Mouse (Mus musculus) testis, postnatal 10 days (tissue): ENCODE data around the gene Apoe.

Source experiments
- DNase-seq: peaks from one replicate; pipeline ENCODE4 v3.0.0; 2021; ENCODE audit warnings: low spot score

The Apoe gene

GRCm38 (mm10) chr7:19716055-19716682 lies 17.2 kb upstream of the Apoe start:
- DNase-seq = no peak

DNA sequence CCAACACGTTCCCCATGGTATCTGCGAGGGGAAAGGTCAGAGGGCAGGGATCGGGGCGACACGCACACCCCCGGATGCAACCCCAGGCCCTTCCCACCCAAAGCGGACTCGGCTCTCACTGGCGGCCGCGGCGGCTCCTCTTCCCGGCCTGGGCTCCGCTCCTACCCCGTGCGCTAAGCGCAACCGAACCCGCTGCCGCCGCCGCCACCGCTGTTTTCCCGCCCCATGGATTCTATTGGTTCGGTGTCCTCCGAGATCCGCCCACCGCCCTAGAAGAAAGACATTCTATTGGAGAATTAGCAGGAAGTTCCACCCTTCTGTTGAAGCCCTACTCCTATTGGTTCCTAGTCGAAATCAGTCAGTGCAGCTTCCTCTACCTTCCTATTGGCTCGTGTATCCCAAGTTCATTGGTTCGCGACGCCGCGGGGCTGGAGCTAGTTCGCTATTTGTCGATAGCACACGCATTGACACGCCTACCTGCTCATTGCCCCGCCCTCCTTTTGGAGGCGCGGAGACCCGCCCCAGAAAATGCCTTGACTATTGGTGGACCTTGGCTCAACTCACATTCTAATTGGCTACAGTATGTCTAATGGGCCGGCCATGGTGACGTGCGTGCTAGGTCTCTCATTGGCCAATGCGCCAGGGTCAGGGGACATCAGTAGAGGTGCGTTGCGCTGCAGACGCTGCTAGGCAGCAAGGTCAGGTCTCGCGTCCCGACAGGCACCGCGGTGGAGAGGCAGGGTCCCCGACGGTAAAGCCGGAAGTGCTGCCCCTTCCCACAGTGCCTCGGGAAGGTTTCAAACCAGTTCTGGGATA lies 16.5 kb upstream of the Apoe start, which contains the start of gene Tomm40:
Tomm40 (minus strand) TSS at position 200 of the 816 bp plus-strand sequence.
- DNase-seq = peak; percentile 99

DNA sequence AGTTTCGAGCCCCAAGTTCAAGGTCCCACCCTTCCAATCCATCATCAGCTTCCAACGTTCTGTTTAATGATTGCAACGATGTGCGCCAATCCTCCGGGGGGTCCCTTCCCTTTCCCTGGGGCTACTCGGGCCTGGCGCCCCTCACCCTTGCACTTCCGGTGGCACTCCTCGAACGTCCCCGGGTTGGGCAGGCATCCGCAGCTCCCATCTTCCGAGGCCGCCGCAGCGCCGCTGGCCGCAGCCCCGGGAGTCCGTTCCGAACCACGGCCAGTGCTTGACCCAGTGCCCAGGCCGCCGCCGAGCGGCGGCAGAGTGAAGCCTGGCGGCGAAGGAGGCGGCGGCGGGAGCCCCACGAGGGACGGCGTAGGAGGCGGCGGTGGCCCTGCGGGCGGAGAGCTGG lies 15.8 kb upstream of the Apoe start:
- DNase-seq = no peak

- no peak for DNase-seq
Observed at GRCm38 (mm10) chr7:19713598-19713997, 14.6 kb upstream of the Apoe start.

DNA sequence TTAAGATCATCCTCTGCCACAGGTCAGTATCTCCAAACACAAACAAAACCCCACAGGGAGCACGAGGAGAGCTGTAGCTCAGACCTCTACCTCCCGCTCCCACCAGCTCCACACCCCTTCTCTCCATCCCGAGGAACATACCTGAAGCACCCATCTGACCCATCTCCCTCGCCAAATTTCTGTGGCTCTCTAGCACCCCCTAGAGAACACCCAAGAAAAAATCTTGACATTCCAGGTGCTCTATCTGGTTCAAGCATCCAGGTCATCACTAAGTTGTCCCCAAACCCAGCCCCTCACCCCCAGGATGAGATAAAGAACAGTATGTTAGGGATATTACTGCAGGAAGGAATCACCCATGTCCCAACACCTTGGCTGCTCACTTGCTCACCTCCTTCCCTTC lies 14.2 kb upstream of the Apoe start:
- no peak for DNase-seq

DNA sequence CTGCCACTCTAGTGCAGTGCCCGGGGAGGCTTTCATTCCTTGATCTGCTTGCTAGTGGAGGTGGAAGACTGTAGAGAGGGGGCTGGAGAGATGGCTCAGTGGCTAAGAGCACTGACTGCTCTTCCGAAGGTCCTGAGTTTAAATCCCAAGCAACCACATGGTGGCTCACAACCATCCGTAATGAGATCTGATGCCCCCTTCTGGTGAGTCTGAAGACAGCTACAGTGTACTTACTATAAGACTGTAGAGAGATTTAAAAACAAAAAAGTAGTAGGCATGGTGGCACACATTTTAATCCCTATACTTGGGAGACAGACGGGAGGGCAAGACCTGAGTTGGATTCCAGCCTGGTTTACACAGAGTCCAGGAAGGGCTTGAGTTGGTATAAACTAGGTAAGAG lies 13.4 kb upstream of the Apoe start:
- DNase-seq = no peak

DNA sequence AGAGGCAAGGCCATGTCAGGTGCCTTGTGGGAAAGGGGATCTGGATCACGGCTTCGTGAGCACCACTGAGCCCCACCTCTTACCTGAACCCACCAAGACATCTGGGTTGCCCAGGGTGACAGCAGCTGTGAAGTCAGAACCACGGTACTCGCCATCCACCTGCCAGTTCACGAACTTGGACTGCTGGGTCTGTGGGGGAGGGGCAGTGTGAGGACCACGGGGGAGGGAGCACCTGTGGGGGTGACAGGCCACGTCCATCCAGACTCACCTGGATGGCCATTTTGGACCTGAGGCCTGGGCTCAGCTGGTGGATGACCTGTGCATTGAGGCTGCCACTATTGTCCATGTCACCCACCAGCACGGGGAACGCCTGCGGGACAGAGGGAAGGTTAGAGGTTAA lies 11.7 kb upstream of the Apoe start:
- peak; percentile 64 for DNase-seq

DNA sequence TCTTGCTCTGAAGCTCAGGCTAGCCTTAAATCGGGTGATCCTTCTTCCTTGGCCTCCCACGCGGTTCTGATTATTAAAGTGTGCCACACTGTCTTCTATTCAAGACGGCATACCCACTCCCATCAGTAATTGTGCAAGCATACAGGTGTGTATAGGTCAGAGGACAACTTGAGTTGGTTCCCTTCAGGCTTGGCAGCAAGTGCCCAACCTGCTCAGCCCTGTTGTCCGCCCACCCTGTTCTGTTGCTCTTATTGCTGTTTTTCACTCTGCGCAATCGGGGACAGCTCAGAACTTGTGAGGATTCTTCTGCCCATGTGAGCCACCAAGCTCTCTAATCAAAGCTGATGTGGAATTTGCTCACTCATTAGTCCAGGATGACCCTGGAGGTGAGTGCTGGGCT lies 6.3 kb upstream of the Apoe start:
- no peak for DNase-seq

DNA sequence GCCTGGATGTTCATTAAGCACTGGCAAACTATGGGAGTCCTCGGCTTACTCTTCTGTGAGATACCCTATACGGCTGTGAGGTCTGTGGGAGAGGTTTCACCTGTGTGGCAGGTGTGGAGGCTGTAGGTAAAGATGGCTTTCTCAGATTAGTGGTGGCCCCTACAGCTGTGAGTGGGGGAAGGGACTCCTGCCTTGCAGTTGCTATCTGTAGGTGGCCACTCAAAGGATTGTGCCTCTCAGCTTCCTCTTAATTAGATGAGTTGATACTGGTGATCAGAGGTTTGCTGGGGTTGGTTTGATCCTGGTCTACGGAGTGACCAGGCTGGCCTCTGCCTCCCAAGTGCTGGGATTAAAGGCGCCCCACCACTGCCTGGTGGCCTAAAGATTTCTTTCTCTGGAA lies 5.5 kb upstream of the Apoe start:
- no peak for DNase-seq

DNA sequence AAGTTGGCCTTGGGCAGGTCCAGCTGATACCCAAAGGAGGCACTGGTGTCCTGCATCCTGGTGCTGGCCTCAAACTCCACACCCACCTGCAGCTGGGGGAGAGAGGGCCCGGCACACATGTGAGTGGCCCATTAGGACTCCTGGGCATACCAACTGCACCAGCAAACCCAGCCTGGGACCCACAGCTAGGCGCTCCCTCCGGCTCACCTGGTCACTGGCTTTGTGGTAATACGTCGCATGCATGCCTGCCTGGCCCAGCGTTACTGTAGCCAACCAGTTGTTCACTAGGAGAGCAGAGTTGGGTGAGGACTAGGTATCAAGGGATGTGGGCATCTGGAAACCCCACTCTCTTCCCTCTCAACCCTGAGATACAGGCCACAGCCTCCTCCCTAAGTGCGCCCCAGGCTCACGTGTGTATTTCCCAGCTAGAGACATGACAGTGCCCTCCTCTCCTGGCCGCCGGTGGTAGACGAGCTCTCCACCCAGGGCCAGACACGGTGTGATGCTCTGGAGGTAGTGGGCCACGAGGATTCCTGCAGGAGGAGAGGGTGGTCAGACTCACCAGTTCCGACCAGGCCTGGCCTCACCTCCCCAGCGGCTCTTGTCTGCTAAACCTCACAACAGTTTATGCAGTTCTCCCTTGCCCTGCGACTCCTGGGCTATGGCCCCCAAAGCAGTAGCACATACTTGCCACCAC lies 4.0 kb upstream of the Apoe start:
- no peak for DNase-seq

DNA sequence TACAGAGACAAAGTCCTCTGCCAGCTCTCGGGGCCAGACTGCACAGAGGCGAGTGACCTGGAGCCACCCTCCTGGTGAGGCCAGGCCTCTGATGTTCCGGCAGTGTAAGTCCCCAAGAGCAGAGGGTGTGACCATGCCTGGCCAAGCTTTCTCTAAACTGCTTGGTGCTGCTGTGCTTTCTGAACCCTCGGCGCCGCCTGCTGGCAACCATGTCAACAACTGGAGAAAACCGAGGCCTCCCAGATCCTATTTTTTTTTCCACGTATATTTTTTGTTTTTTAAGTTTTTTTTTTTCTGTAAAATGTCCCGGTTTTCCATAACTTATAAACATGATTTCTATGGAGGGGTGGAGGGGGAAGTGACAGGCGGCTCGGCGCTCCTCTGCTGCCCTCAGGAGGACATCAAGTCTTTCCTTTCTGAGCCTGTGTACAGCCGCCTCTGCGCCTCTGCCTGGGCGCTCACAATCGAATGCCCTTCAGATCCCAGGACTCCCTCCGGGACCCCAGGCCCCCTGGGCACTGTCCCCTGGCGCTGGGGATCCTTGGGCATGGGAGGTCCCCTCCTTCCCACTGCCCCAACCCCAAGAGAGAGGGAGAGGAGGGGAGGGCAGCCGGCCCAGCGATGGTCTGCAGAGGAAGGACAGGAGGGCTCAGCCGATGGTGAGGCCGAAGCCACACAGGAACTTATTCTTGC lies 2.2 kb upstream of the Apoe start:
- DNase-seq = peak; percentile 86

GRCm38 (mm10) chr7:19700299-19701068 lies 1.5 kb upstream of the Apoe start:
- no peak for DNase-seq

- DNase-seq = no peak
Observed at GRCm38 (mm10) chr7:19699827-19700148, 800 bp upstream of the Apoe start.

GRCm38 (mm10) chr7:19697949-19698906 lies 760 bp downstream of the Apoe start:
- peak; percentile 64 for DNase-seq

DNA sequence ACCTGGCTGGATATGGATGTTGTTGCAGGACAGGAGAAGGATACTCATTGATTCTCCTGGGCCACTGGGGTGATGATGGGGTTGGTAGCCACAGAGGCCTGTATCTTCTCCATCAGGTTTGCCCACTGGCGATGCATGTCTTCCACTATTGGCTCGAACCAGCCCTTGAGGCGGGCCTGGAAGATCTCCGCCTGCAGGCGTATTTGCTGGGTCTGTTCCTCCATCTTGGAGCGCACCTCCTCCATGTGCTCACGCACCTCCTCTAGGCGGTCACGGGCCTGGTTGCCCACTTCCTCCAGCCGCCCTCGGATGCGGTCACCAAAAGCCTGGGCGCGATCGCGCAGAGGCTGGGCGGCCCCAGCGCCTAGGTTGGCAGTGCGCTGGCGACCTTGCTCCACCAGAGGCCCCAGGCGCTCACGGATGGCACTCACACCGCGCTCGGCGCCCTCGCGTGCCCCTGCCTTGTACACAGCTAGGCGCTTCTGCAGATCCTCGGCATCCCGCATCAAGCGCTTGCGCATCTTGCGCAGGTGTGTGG lies 2.6 kb downstream of the Apoe start:
- DNase-seq = no peak

DNA sequence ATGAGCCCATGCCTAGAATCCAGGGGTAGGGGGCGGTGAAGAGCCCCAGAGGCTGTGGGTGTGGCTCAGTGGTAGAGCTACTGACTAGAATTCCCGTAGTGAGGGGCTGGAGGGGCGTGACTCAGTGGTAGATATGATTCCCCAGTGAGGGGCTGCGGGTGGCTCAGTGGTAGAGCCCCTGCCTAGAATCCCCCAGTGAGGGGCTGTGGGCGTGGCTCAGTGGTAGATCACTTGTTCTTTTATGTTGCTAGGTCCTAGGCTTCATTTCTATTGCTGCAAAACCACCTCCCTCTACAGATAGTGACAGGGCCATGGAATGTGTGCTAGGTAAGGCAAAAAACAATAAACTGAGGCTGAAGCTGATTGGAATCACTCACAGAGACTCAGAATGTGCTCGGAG lies 3.1 kb downstream of the Apoe start:
- DNase-seq = no peak

DNA sequence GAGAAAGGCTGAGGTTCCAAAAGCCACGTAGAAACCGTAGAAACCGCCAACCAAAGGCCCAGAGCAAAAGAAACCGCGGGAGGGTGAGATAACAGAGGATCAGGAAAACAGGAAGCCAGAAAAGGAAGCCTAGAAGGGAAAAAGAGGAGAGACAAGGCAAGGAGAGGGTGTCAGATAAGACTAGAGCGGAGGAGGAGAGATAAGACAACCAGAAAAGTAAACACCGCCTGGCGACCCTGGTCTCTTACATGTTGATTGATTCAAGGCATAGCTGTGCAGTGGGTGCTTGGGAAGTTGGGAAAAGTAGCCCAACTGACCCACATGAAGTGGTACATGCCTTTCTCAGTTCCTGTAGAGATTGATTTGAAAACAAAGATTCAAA lies 3.8 kb downstream of the Apoe start:
- no peak for DNase-seq

DNA sequence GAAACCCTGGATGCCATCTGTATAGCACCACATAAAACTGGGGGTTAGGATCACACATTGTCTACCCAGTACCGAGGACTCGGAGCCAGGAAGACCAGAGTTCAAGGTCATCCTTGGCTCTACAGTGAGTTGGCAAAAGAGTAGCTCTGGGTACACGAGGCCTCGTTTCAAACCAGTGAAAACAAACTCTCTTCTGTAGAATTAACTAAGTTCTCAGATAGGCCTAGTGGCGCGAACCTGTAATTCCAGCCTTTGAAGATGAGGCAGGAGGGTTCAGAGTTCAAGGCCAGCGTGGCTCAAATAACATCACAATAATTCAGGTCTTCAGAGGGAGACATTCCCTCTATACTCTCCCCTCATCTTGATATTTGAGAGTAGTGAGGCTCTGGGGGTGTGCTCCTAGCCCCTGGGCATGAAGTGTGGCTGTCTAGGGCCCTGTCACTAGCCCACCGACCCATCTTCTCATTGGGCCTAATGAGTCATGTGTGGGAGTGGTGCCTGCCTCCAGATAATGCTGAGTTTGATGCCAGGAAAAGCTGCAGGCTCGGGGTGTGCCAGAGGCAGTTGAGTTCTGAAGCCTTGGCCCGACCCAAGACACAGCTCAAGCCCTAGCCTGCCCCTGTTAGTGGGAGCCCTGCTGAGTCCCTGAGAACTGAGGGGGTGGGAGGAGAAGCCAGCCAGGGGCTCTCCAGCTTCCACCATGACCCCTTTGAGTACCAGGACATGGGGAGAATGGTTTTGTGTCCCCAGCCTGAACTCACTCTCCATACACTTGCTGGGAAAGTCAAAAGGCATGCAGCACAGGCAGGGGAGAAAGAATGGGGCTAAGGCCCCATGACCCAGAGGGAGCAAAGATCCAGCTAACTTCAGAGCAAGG lies 4.4 kb downstream of the Apoe start:
- no peak for DNase-seq

GRCm38 (mm10) chr7:19693421-19693820 lies 5.6 kb downstream of the Apoe start:
- no peak for DNase-seq
